Mouse (Mus musculus) MEL (cell line): ENCODE results near the gene Shq1. TPM values are rescaled to one million over a fixed set of nuclear protein-coding genes. Genes with fewer than 3 reads are reported as not detected.
A peak's percentile ranks its signal among the peaks of the same experiment; 100 is the strongest.

Experiments
- DNase-seq: peaks from one replicate; pipeline ENCODE4 v3.0.0; 2011; ENCODE audit warnings: low read depth, low spot score
- H3K27ac ChIP-seq: 2 replicates; pipeline ENCODE4 v1.5.1; 2012; ENCODE audit warnings: low read depth, mild to moderate bottlenecking, control low read depth, low read length, moderate library complexity; ENCODE audit not compliant: control insufficient read depth
- H3K27me3 ChIP-seq, 2 experiments: fragments of 150-350 bp in 1 of 2; sonication (generic) in 1 of 2; 2 replicates each; pipeline ENCODE4 v1.6.1; 2012; ENCODE audit warnings: low read length in 2 of 2, mild to moderate bottlenecking in 2 of 2, improper control_type of control experiment in 1 of 2, moderate library complexity in 1 of 2; ENCODE audit not compliant: insufficient read depth in 2 of 2, control insufficient read depth in 1 of 2
- H3K36me3 ChIP-seq, 2 experiments: 2 replicates each; pipeline ENCODE4 v1.6.1; 2012 to 2014; ENCODE audit warnings: low read length in 2 of 2, improper control_type of control experiment in 1 of 2, inconsistent platforms in 1 of 2, mild to moderate bottlenecking in 1 of 2; ENCODE audit not compliant: insufficient read depth in 2 of 2, control insufficient read depth in 1 of 2
- H3K4me1 ChIP-seq, 2 experiments: fragments of 150-350 bp in 1 of 2; sonication (generic) in 1 of 2; 2 replicates each; pipeline ENCODE4 v1.6.1; 2012; ENCODE audit warnings: low read length in 2 of 2, improper control_type of control experiment in 1 of 2, mild to moderate bottlenecking in 1 of 2; ENCODE audit not compliant: insufficient read depth in 2 of 2, control insufficient read depth in 1 of 2
- H3K4me3 ChIP-seq, 2 experiments: fragments of 150-350 bp in 1 of 2; sonication (generic) in 1 of 2; 2 replicates each; pipeline ENCODE4 v1.5.1; 2012; ENCODE audit warnings: low read depth in 2 of 2, low read length in 2 of 2, mild to moderate bottlenecking in 2 of 2, moderate library complexity in 2 of 2, control low read depth in 1 of 2, improper control_type of control experiment in 1 of 2; ENCODE audit not compliant: control insufficient read depth in 1 of 2, insufficient read depth in 1 of 2
- H3K79me2 ChIP-seq: 2 replicates; pipeline ENCODE4 v1.6.1; 2012; ENCODE audit warnings: mild to moderate bottlenecking, low read length, moderate library complexity; ENCODE audit not compliant: control insufficient read depth, poor library complexity, insufficient read depth
- H3K9ac ChIP-seq: 2 replicates; pipeline ENCODE4 v1.6.1; 2012; ENCODE audit warnings: low read depth, mild to moderate bottlenecking, control low read depth, low read length, moderate library complexity; ENCODE audit not compliant: control insufficient read depth, poor library complexity, severe bottlenecking
- H3K9me3 ChIP-seq: fragments of 150-350 bp; sonication (generic); replicated peaks from 2 replicates; pipeline ENCODE4 v1.6.1; 2012; ENCODE audit warnings: mild to moderate bottlenecking, low read length, improper control_type of control experiment, moderate library complexity; ENCODE audit not compliant: insufficient read depth
- BHLHE40 ChIP-seq: IDR thresholded peaks from 2 replicates; pipeline ENCODE4 v1.6.1; 2012; ENCODE audit warnings: low read depth, mild to moderate bottlenecking, inconsistent platforms, low read length, improper control_type of control experiment, borderline replicate concordance
- CHD1 ChIP-seq: IDR thresholded peaks from 2 replicates; pipeline ENCODE4 v1.6.1; 2012; ENCODE audit warnings: low read depth, mild to moderate bottlenecking, inconsistent platforms, low read length, improper control_type of control experiment
- ELF1 ChIP-seq: IDR thresholded peaks from 2 replicates; pipeline ENCODE4 v1.6.1; 2014; ENCODE audit warnings: low read depth, mild to moderate bottlenecking, inconsistent platforms, low read length, improper control_type of control experiment, moderate library complexity
- EP300 ChIP-seq, 2 experiments: IDR thresholded peaks; 2 replicates each; pipeline ENCODE4 v1.6.1; 2011; ENCODE audit warnings: improper control_type of control experiment in 2 of 2, low read length in 2 of 2, low read depth in 1 of 2, mild to moderate bottlenecking in 1 of 2
- GABPA ChIP-seq: IDR thresholded peaks from 2 replicates; pipeline ENCODE4 v1.6.1; 2012; ENCODE audit warnings: low read depth, mild to moderate bottlenecking, inconsistent platforms, low read length, improper control_type of control experiment, moderate library complexity
- GATA1 ChIP-seq: IDR thresholded peaks from 2 replicates; pipeline ENCODE4 v1.6.1; 2011; ENCODE audit warnings: low read depth, low read length, improper control_type of control experiment
- KAT2A ChIP-seq: conservative IDR thresholded peaks from 2 replicates; pipeline ENCODE4 v1.6.1; 2012; ENCODE audit warnings: low read depth, low read length, improper control_type of control experiment, inconsistent platforms
- MAFK ChIP-seq: IDR thresholded peaks from 2 replicates; pipeline ENCODE4 v1.6.1; 2011; ENCODE audit warnings: low read depth, mild to moderate bottlenecking, low read length, improper control_type of control experiment, borderline replicate concordance
- MAX ChIP-seq: IDR thresholded peaks from 2 replicates; pipeline ENCODE4 v1.6.1; 2011; ENCODE audit warnings: low read length, improper control_type of control experiment
- MAZ ChIP-seq: IDR thresholded peaks from 2 replicates; pipeline ENCODE4 v1.6.1; 2012; ENCODE audit warnings: low read depth, mild to moderate bottlenecking, inconsistent platforms, low read length, improper control_type of control experiment
- MXI1 ChIP-seq: IDR thresholded peaks from 2 replicates; pipeline ENCODE4 v1.6.1; 2011; ENCODE audit warnings: mild to moderate bottlenecking, low read depth, low read length, improper control_type of control experiment
- MYC ChIP-seq: IDR thresholded peaks from 2 replicates; pipeline ENCODE4 v1.6.1; 2011; ENCODE audit warnings: low read depth, mild to moderate bottlenecking, low read length, improper control_type of control experiment, moderate library complexity
- NRF1 ChIP-seq: IDR thresholded peaks from 2 replicates; pipeline ENCODE4 v1.6.1; 2014; ENCODE audit warnings: low read depth, mild to moderate bottlenecking, inconsistent platforms, low read length, improper control_type of control experiment, moderate library complexity; ENCODE audit not compliant: poor library complexity, insufficient read depth, severe bottlenecking
- POLR2AphosphoS5 ChIP-seq: IDR thresholded peaks from 2 replicates; pipeline ENCODE4 v1.6.1; 2012; ENCODE audit warnings: low read depth, borderline replicate concordance, mild to moderate bottlenecking, inconsistent platforms, low read length, moderate library complexity, mixed read lengths
- RAD21 ChIP-seq: IDR thresholded peaks from 2 replicates; pipeline ENCODE4 v1.6.1; 2011; ENCODE audit warnings: mild to moderate bottlenecking, low read depth, low read length, improper control_type of control experiment
- RCOR1 ChIP-seq: IDR thresholded peaks from 2 replicates; pipeline ENCODE4 v1.6.1; 2012; ENCODE audit warnings: low read depth, mild to moderate bottlenecking, inconsistent platforms, low read length, improper control_type of control experiment
- SMC3 ChIP-seq: IDR thresholded peaks from 2 replicates; pipeline ENCODE4 v1.6.1; 2011; ENCODE audit warnings: low read depth, low read length, improper control_type of control experiment
- TBP ChIP-seq: IDR thresholded peaks from 2 replicates; pipeline ENCODE4 v1.8.0; 2011; ENCODE audit warnings: low read depth, low read length, improper control_type of control experiment
- TCF12 ChIP-seq: IDR thresholded peaks from 2 replicates; pipeline ENCODE4 v1.6.1; 2014; ENCODE audit warnings: low read depth, mild to moderate bottlenecking, inconsistent platforms, low read length, improper control_type of control experiment, moderate library complexity
- UBTF ChIP-seq: IDR thresholded peaks from 2 replicates; pipeline ENCODE4 v1.6.1; 2012; ENCODE audit warnings: low read depth, mild to moderate bottlenecking, inconsistent platforms, low read length, improper control_type of control experiment, moderate library complexity, borderline replicate concordance; ENCODE audit not compliant: insufficient read depth
- USF1 ChIP-seq: IDR thresholded peaks from 2 replicates; pipeline ENCODE4 v1.6.1; 2014; ENCODE audit warnings: low read depth, mild to moderate bottlenecking, inconsistent platforms, low read length, improper control_type of control experiment, moderate library complexity
- ZKSCAN1 ChIP-seq: IDR thresholded peaks from 2 replicates; pipeline ENCODE4 v1.6.1; 2012; ENCODE audit warnings: low read depth, mild to moderate bottlenecking, inconsistent platforms, low read length, improper control_type of control experiment, moderate library complexity
- ZMIZ1 ChIP-seq: IDR thresholded peaks from 2 replicates; pipeline ENCODE4 v1.6.1; 2012; ENCODE audit warnings: low read depth, mild to moderate bottlenecking, inconsistent platforms, low read length, improper control_type of control experiment, moderate library complexity
- ZNF384 ChIP-seq: IDR thresholded peaks from 2 replicates; pipeline ENCODE4 v1.6.1; 2012; ENCODE audit warnings: low read depth, mild to moderate bottlenecking, inconsistent platforms, low read length, improper control_type of control experiment
- polyA plus RNA-seq, 2 experiments: library from polyadenylated mRNA; stranded (reverse) in 1 of 2; unstranded in 1 of 2; fragments of >175 nt in 1 of 2; fragments of >200 nt in 1 of 2; gene quantifications; 2 replicates each; pipeline versions ENCODE4 v1.2.1 to v1.2.4; 2012; ENCODE audit warnings: low replicate concordance in 2 of 2, low read depth in 1 of 2; ENCODE audit not compliant: insufficient read length in 2 of 2, insufficient read depth in 1 of 2, missing spikeins in 1 of 2
- total RNA-seq: library from RNA; depleted of rRNA; stranded (reverse); fragments of 300-350 nt; gene quantifications from 2 replicates; pipeline ENCODE4 v1.2.3, GENCODE M21; 2012

Shq1 gene
- total and polyA plus RNA-seq, 3 experiments, result 20.2 to 23.5 TPM; not detected in 1

GRCm38 (mm10) chr6:100706861-100707260 is 35.9 kb upstream of the Shq1 start:
- peaks cover 0 to 15% of the 10 kb centered on the region in 2 experiments; a peak in 2 of 4 replicates for H3K36me3 ChIP-seq
- no peaks in the 10 kb centered on the region for H3K27me3 ChIP-seq
- TF ChIP-seq TBP (no peak), GATA1 (0 out of 2 replicates have a peak, but pooled peaks have one; percentile 40), MYC (no peak), GABPA (no peak), BHLHE40 (no peak), POLR2AphosphoS5 (no peak), USF1 (no peak)
- H3K27ac ChIP-seq, result no peak overlapping the region
- H3K4me3 ChIP-seq, result no peak overlapping the region
- no peak overlapping the region for H3K9ac ChIP-seq
- no peaks in the 10 kb centered on the region for H3K9me3 ChIP-seq
- peak; percentile 15 for DNase-seq
- H3K79me2 ChIP-seq, result no peaks in the 10 kb centered on the region
- H3K4me1 ChIP-seq, result peaks cover 3 to 25% of the 10 kb centered on the region in 2 experiments; a peak in 3 of 4 replicates

GRCm38 (mm10) chr6:100705366-100705811 is 34.4 kb upstream of the Shq1 start:
- DNase-seq, result no peak
- Histone ChIP-seq H3K79me2 (no peaks in the 10 kb centered on the region), H3K27me3 (no peaks in the 10 kb centered on the region), H3K27ac (no peak overlapping the region), H3K4me3 (no peak overlapping the region), H3K36me3 (peaks cover 0 to 15% of the 10 kb centered on the region in 2 experiments; a peak in 2 of 4 replicates), H3K9me3 (no peaks in the 10 kb centered on the region), H3K4me1 (peaks cover 3 to 25% of the 10 kb centered on the region in 2 experiments; a peak in 3 of 4 replicates), H3K9ac (no peak overlapping the region)
- no peak for TF ChIP-seq POLR2AphosphoS5
- TF ChIP-seq ZMIZ1, result no peak
- no peak for TF ChIP-seq MXI1

GRCm38 (mm10) chr6:100704574-100705365 is 33.8 kb upstream of the Shq1 start, which contains the start of gene Gxylt2:
Gene Gxylt2, plus strand, starts transcription at chr6:100704734.
- no peaks in the 10 kb centered on the region for H3K79me2 ChIP-seq
- H3K9me3 ChIP-seq, result no peaks in the 10 kb centered on the region
- no peak within 1 kb of the TSS for H3K4me3 ChIP-seq
- H3K9ac ChIP-seq, result no peak within 1 kb of the TSS
- H3K36me3 ChIP-seq, result peaks cover 0 to 15% of the 10 kb centered on the region in 2 experiments; a peak in 2 of 4 replicates
- no peak within 1 kb of the TSS for H3K27ac ChIP-seq
- H3K27me3 ChIP-seq, result peaks cover 0 to 3% of the 10 kb centered on the region in 2 experiments; a peak in 1 of 4 replicates
- DNase-seq, result no peak
- peaks cover 3 to 23% of the 10 kb centered on the region in 2 experiments; a peak in 3 of 4 replicates for H3K4me1 ChIP-seq
- no peak for TF ChIP-seq SMC3
- TF ChIP-seq MXI1, result no peak
- no peak for TF ChIP-seq RAD21
- no peak for TF ChIP-seq EP300 (IDR thresholded peaks at IDR 0.05; ENCODE audit: low read depth in 1 of 2, low read length in 2 of 2)
- TF ChIP-seq MAZ, result no peak
- TF ChIP-seq MAFK, result no peak
- TF ChIP-seq NRF1, result no peak
- TF ChIP-seq ELF1, result no peak
- TF ChIP-seq CHD1, result no peak
- TF ChIP-seq KAT2A, result no peak
- no peak for TF ChIP-seq ZKSCAN1
- no peak for TF ChIP-seq TBP
- TF ChIP-seq TCF12, result no peak
- TF ChIP-seq MAX, result no peak
- TF ChIP-seq ZNF384, result no peak
- no peak for TF ChIP-seq UBTF
- TF ChIP-seq RCOR1, result no peak
